Mouse (Mus musculus): Measurements from ENCODE around the gene Usp48.
"Not testable (repeated sequence)": the region's sequence is repeated elsewhere in the genome, so short reads cannot be mapped to it uniquely, and the experiment has no call there.

Gene Usp48

GRCm38 (mm10) chr4:137593601-137594495, at the start of gene Usp48:
Usp48 (plus strand) TSS chr4:137593755.
- in situ Hi-C loops (cut with MseI, MboI): no loop called here

GRCm38 (mm10) chr4:137545568-137545967, 48.0 kb upstream of the Usp48 start:
- in situ Hi-C loops (cut with MseI, MboI): no loop called here

- in situ Hi-C loops (cut with MseI, MboI): no loop called here
Measured at GRCm38 (mm10) chr4:137546003-137546525, 47.5 kb upstream of the Usp48 start.

GRCm38 (mm10) chr4:137553466-137553865, 40.1 kb upstream of the Usp48 start:
- in situ Hi-C loops (cut with MseI, MboI): no loop called here

GRCm38 (mm10) chr4:137556673-137557210, 36.8 kb upstream of the Usp48 start:
- in situ Hi-C loops (cut with MseI, MboI): no loop called here

- in situ Hi-C loops (cut with MseI, MboI): no loop called here
Measured at GRCm38 (mm10) chr4:137569873-137570272, 23.7 kb upstream of the Usp48 start.

GRCm38 (mm10) chr4:137574469-137574868, 19.1 kb upstream of the Usp48 start, which contains the start of gene Ldlrad2:
Ldlrad2 (minus strand) TSS chr4:137574569.
- in situ Hi-C loops (cut with MseI, MboI): no loop called here

- in situ Hi-C loops (cut with MseI, MboI): no loop called here
Measured at GRCm38 (mm10) chr4:137577486-137577885, 16.1 kb upstream of the Usp48 start.

- in situ Hi-C loops (cut with MseI, MboI): no loop called here
Measured at GRCm38 (mm10) chr4:137578181-137578845, 15.2 kb upstream of the Usp48 start.

GRCm38 (mm10) chr4:137579789-137580188, 13.8 kb upstream of the Usp48 start:
- in situ Hi-C loops (cut with MseI, MboI): no loop called here

GRCm38 (mm10) chr4:137580299-137580698, 13.3 kb upstream of the Usp48 start:
- in situ Hi-C loops (cut with MseI, MboI): no loop called here

- in situ Hi-C loops (cut with MseI, MboI): no loop called here
Measured at GRCm38 (mm10) chr4:137581815-137582214, 11.7 kb upstream of the Usp48 start.

GRCm38 (mm10) chr4:137589095-137589494, 4.5 kb upstream of the Usp48 start:
- in situ Hi-C loops (cut with MseI, MboI): not testable (repeated sequence)

GRCm38 (mm10) chr4:137589586-137589985, 4.0 kb upstream of the Usp48 start:
- in situ Hi-C loops (cut with MseI, MboI): no loop called here

GRCm38 (mm10) chr4:137590961-137591360, 2.6 kb upstream of the Usp48 start:
- in situ Hi-C loops (cut with MseI, MboI): no loop called here

GRCm38 (mm10) chr4:137594496-137595270, 1.1 kb downstream of the Usp48 start:
- in situ Hi-C loops (cut with MseI, MboI): no loop called here

GRCm38 (mm10) chr4:137597098-137597630, 3.6 kb downstream of the Usp48 start:
- in situ Hi-C loops (cut with MseI, MboI): no loop called here

- in situ Hi-C loops (cut with MseI, MboI): no loop called here
Measured at GRCm38 (mm10) chr4:137598577-137598976, 5.0 kb downstream of the Usp48 start.

- in situ Hi-C loops (cut with MseI, MboI): no loop called here
Measured at GRCm38 (mm10) chr4:137603449-137604171, 10.1 kb downstream of the Usp48 start.

- in situ Hi-C loops (cut with MseI, MboI): no loop called here
Measured at GRCm38 (mm10) chr4:137607023-137607422, 13.5 kb downstream of the Usp48 start.
